Mouse (Mus musculus): ENCODE measurements around the gene Mapt.

- TF ChIP-seq CTCF (IDR thresholded peaks at IDR 0.05; ENCODE audit: borderline replicate concordance, control insufficient read depth, extremely low read depth, insufficient read depth, low read length, poor library complexity) (no peak), POLR2A (IDR thresholded peaks at IDR 0.05; ENCODE audit: control insufficient read depth, extremely low read depth, insufficient read depth, low read length, poor library complexity) (no peak)
Observed at GRCm38 (mm10) chr11:104220291-104220690, 10.9 kb upstream of the Mapt start.

Data from thymus, adult 2 months (tissue).